Mouse (Mus musculus): ENCODE measurements around the gene Hjurp. TPM values are rescaled to one million over a fixed set of nuclear protein-coding genes. Genes with fewer than 3 reads are reported as not detected.
"Not testable (repeated sequence)": the region's sequence is repeated elsewhere in the genome, so short reads cannot be mapped to it uniquely, and the experiment has no call there.

Hjurp gene
- total RNA-seq, 4 experiments from 2014 or later = 43.2 to 45.6 (median 45.5) TPM

- no peak for DNase-seq (ENCODE audit: low spot score in 2 of 2)
Measured at GRCm38 (mm10) chr1:88224029-88224776, 53.2 kb downstream of the Hjurp start.

DNA sequence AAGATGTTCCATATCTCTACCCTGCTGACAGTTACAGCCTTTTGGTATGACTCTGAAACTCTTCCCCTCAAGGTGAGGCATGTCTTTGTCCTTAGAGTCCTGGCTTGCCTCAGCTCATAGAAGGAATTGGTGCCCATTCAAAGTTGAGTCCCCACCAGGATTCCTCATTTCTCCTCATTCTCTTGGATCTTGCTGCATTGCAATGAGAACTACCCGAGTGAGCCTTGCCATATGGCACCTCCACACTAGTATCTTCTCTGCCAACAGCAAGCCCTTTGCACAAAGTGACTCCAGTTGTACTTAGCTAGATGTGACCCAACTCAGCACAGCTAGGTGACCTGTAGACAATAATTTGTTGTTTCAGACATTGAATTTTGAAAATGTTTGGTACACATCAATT, 53.8 kb downstream of the Hjurp start:
- no peak for DNase-seq (ENCODE audit: low spot score in 2 of 2)

DNA sequence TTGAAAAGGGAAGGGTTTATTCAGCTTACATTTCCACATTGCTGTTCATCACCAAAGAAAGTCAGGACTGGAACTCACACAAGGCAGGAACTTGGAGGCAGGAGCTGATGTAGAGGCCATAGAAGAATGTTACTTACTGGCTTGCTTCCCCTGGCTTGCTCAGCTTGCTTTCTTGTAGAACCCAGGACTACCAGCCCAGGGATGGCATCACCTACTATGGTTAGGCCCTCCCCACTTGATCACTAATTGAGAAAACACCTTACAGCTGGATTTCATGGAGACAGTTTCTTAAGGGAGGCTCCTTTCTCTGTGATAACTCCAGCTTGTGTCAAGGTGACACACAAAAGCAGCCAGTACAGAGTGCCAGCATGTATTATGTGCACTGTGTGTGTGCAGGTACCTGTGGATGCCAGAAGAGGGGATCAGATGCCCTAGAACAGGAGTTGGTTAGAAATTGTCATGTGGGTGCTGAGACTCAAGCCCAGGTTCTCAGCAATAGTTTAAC, 54.4 kb downstream of the Hjurp start:
- DNase-seq (ENCODE audit: low spot score in 2 of 2) = not testable (repeated sequence)

- DNase-seq (ENCODE audit: low spot score in 2 of 2) = no peak
Measured at GRCm38 (mm10) chr1:88222216-88222615, 55.2 kb downstream of the Hjurp start.

GRCm38 (mm10) chr1:88220336-88220735, 57.1 kb downstream of the Hjurp start:
- DNase-seq (ENCODE audit: low spot score in 2 of 2) = no peak

- no peak for DNase-seq (ENCODE audit: low spot score in 2 of 2)
Measured at GRCm38 (mm10) chr1:88219054-88219453, 58.4 kb downstream of the Hjurp start.

- DNase-seq (ENCODE audit: low spot score in 2 of 2) = no peak
Measured at GRCm38 (mm10) chr1:88218591-88218990, 58.8 kb downstream of the Hjurp start.

GRCm38 (mm10) chr1:88218051-88218450, 59.4 kb downstream of the Hjurp start:
- DNase-seq (ENCODE audit: low spot score in 2 of 2) = no peak

DNA sequence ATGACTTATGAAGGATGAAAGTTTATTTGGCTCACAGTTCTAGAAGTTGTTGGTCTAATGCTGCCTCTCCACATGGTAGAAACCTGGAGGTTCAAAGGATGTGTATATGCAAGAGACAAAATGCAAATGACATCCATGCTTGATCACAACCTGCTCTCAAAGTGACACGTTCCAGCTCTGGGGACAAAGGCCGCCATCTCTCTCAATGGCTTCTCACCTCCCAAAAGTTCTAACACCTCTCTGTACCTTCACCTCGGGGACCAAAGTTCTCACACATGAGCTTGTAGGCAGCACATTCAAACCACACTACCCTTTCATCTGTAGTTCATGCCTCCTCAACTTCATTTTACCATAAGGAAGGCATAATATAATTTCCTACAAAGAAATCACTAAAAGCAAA, 59.9 kb downstream of the Hjurp start:
- no peak for DNase-seq (ENCODE audit: low spot score in 2 of 2)

- DNase-seq (ENCODE audit: low spot score in 2 of 2) = no peak
Measured at GRCm38 (mm10) chr1:88217144-88217543, 60.3 kb downstream of the Hjurp start.

DNA sequence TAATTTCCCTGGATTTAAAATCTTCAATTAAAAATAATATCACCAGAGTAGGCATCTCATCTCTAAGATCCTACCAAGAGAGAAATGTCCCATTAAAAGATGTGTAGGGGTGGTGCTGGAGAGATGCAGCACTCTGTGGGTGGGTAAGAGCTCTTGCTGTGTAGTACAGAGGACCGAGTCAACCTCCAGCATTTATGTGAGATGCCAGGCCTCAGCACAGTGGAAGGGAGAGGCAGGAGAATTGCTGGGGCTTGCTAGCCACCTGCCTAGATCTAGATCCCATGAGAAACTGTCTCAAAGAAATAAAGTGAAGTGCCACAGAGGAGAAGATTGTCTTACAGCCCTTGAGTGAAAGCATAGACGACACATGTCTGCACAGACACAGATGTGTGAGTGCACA, 60.9 kb downstream of the Hjurp start:
- no peak for DNase-seq (ENCODE audit: low spot score in 2 of 2)

DNA sequence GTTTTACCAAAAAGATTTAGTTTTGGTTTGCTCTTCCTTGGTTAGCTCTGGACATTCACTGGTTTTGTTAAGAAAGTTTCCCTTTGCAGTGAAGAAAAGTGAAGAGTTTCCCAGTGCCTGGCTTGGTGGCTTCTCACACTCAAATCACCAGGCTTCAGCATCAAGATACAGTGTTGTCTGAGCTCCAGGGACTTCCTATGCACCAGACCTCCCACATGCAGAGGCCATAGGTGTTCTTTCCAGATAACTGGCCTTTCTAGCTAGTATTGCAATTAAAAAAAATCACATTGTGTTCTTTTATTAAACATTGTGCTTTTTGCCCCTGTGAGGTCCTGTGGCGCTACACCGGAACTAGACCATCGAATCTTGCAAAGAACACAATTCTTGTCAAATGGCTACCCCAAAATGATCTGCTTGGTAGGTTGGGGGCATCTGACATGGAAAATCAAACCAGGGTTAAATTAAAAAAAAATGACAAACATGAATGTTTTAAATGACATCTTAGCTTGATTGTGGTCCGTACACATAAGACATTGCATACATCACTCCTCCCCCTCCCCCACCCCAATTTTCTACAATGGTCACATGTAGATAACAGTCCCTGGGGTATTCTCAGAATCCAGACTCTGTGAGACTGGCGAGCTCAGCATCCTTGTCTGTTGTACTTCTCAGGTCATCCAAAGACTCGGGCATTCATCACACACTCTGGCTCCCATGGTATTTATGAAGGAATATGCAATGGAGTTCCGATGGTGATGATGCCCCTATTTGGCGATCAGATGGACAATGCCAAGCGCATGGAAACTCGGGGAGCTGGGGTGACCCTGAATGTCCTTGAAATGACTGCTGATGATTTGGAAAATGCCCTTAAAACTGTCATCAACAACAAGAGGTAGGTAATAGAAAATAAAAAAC, 61.7 kb downstream of the Hjurp start:
- DNase-seq (ENCODE audit: low spot score in 2 of 2) = no peak

DNA sequence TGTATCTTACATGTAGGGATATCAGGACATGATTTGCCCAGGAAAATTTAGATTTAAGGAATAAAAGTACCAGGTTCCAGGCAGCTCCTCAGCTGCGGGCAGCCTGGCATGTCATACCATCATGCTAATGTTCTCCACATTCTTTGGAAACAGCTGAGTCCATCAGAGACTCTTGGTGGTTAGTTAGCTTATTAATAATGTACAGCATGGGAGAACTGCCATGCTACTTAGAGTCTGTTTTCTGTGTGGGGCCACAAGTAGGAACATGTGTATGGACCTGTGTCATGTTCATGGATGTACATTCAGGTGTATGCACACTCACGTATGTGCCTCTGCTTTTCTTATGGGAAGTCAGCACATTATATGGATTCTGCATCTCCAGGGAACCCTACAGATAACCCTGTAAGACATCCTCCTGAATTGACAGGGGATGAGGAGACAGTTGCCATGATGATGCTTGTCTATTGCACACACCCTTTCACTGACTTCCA, 62.9 kb downstream of the Hjurp start:
- DNase-seq (ENCODE audit: low spot score in 2 of 2) = no peak

DNA sequence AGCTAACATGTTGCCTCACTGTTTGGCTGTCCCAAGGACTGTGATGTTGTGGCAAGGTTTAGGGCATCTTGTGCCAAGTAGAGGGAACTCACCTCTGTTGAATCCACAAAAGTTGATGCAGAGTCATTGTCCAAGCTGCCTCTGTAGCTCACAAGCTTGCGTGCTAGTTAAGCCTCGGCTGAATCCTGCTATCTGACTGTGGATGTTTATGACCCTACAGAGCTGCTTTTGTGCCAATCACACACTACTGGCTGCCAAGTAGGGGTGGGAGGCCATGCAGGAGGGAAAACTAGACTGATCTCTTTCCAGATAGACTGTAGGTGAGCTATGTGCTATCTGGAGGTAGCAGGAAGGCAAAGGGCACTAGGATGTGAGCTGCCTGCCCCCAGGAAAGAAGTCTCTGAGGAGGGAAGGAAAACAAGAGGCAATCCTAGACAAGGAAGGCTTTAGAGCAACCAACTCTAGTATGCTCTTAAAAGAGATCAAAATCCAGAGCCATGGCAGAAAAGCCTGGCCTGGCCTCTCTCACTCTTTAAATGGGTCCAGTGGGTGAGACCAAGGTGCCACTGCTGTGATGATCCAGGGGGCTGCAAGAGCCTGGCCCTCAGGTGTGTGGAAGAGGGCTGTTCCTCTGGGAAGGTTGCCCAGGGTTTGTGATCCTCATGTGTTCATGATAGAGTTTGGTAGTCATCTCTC, 63.5 kb downstream of the Hjurp start:
- no peak for DNase-seq (ENCODE audit: low spot score in 2 of 2)

DNA sequence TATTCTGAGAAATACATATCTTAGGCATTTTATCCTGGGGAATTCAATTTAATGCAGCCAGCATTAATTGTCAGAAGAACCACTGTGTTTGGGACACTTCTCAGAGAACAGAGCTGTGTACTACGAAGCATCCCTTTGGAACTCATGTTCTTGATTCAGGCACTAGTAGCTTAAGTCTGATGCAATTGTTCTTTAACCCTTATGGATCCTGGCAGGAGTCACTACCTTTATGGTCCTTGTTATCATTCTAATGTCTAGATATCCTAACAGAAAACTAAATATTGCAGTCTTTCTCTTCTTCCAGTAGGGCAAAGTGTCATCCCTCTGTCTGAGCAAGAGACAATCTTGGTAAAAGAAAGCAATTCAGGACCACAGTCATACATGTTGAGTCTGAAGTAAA, 64.4 kb downstream of the Hjurp start:
- DNase-seq (ENCODE audit: low spot score in 2 of 2) = no peak

Other genes starting within 250 kb of the Hjurp start
- not detected for gene Ugt1a10, start 222.2 kb downstream of the Hjurp start, total RNA-seq (2022)
- not detected for gene Ugt1a9, start 206.8 kb downstream of the Hjurp start, total RNA-seq (2022)
- gene Ugt1a8, start 189.8 kb downstream of the Hjurp start, total RNA-seq (2022) = not detected
- 1 to 10 TPM; 1.0 to 2.1 (median 1.9) TPM for gene Ugt1a7c, start 182.6 kb downstream of the Hjurp start, total RNA-seq (2022)
- under 1 TPM in 2 of 4 experiments, not detected in 2; 0.28 to 0.32 TPM for gene Ugt1a6b, start 174.4 kb downstream of the Hjurp start, total RNA-seq (2022)
- 1 to 10 TPM; 1.3 to 2.5 (median 2.0) TPM for gene Ugt1a6a, start 142.8 kb downstream of the Hjurp start, total RNA-seq (2022)
- under 1 TPM in 1 of 4 experiments, not detected in 3; 0.17 TPM for gene Ugt1a5, start 111.6 kb downstream of the Hjurp start, total RNA-seq (2022)
- gene Ugt1a2, start 77.0 kb downstream of the Hjurp start, total RNA-seq (2022) = not detected
- 1 to 10 TPM; 1.2 to 3.1 (median 2.2) TPM for gene Dnajb3, start 71.9 kb downstream of the Hjurp start, total RNA-seq (2022)
- gene Ugt1a1, start 65.7 kb downstream of the Hjurp start, total RNA-seq (2022) = under 1 TPM in 1 of 4 experiments, not detected in 3; 0.26 TPM
- under 1 TPM in 3 of 4 experiments, not detected in 1; 0.07 to 0.40 (median 0.18) TPM for gene Mroh2a, start 50.6 kb downstream of the Hjurp start, total RNA-seq (2022)
- under 1 TPM; 0.08 to 0.28 (median 0.16) TPM for gene Trpm8, start within 50 bp of the Hjurp start, total RNA-seq (2022)
- not detected for gene Spp2, start 129.3 kb upstream of the Hjurp start, total RNA-seq (2022)
- under 1 TPM in 2 of 4 experiments, not detected in 2; 0.17 to 0.26 TPM for gene Glrp1, start 232.4 kb upstream of the Hjurp start, total RNA-seq (2022)

Data from left cerebral cortex, adult 8-10 months (tissue).